Mouse (Mus musculus) intestine, embryonic 14.5 days (tissue): Measurements from ENCODE around the gene Wwc1. TPM values are rescaled to one million over a fixed set of nuclear protein-coding genes. Genes with fewer than 3 reads are reported as not detected.
A peak's percentile ranks its signal among the peaks of the same experiment; 100 is the strongest.

Source experiments
- ATAC-seq: fragments of 200-750 bp; cut with Nextera tagmentation; replicated peaks from 2 replicates; pipeline ENCODE4 v1.8.0; 2017; ENCODE audit warnings: low read depth, moderate number of reproducible peaks, moderate TSS enrichment, moderate library complexity; ENCODE audit not compliant: low FRiP score, low TSS enrichment
- DNase-seq: peaks from one replicate; pipeline ENCODE4 v3.0.0-alpha.2; 2018; ENCODE audit warnings: low spot score
- H3K27ac ChIP-seq: fragments of 300-500 bp; sonication (generic); 2 replicates; pipeline ENCODE4 v1.5.1; 2014; ENCODE audit warnings: low read depth, mild to moderate bottlenecking, control low read depth
- H3K27me3 ChIP-seq: fragments of 300-500 bp; sonication (generic); replicated peaks from 2 replicates; pipeline ENCODE4 v1.6.1; 2014; ENCODE audit warnings: low read length, control low read depth; ENCODE audit not compliant: control insufficient read depth, insufficient read depth
- H3K36me3 ChIP-seq: fragments of 300-500 bp; sonication (generic); 2 replicates; pipeline ENCODE4 v1.6.1; 2014; ENCODE audit warnings: low read length, control low read depth; ENCODE audit not compliant: control insufficient read depth, insufficient read depth
- H3K4me1 ChIP-seq: fragments of 300-500 bp; sonication (generic); replicated peaks from 2 replicates; pipeline ENCODE4 v1.6.1; 2014; ENCODE audit warnings: low read length, control low read depth, mixed read lengths; ENCODE audit not compliant: control insufficient read depth, insufficient read depth
- H3K4me2 ChIP-seq: fragments of 300-500 bp; sonication (generic); 2 replicates; pipeline ENCODE4 v1.6.1; 2014; ENCODE audit warnings: low read length
- H3K4me3 ChIP-seq: fragments of 300-500 bp; sonication (generic); 2 replicates; pipeline ENCODE4 v1.5.1; 2014; ENCODE audit warnings: low read depth, low read length, control low read depth, mixed read lengths
- H3K9ac ChIP-seq: fragments of 300-500 bp; sonication (generic); 2 replicates; pipeline ENCODE4 v1.6.1; 2014; ENCODE audit warnings: mild to moderate bottlenecking, low read length
- H3K9me3 ChIP-seq: fragments of 300-500 bp; sonication (generic); 2 replicates; pipeline ENCODE4 v1.6.1; 2016; ENCODE audit warnings: low read length, control low read depth; ENCODE audit not compliant: control insufficient read depth
- WGBS: fragments of 180-500 bp; shearing (Covaris S2); extraction: QIAGEN DNeasy Blood & Tissue Kit; methylation state at CpG from one replicate; pipeline ENCODE4 v1.1.7; 2014; 5-methylcytosine and 5-hydroxymethylcytosine counted together
- polyA plus RNA-seq: library from polyadenylated mRNA; unstranded; fragments of >200 nt; fragmentation: Nextera tagmentation; extraction: Ambion mirVana; gene quantifications from 2 replicates; pipeline ENCODE4 v1.2.1, GENCODE M21; 2014

The Wwc1 gene
- 9.3 and 12.4 TPM in 2 replicates for polyA plus RNA-seq

DNA sequence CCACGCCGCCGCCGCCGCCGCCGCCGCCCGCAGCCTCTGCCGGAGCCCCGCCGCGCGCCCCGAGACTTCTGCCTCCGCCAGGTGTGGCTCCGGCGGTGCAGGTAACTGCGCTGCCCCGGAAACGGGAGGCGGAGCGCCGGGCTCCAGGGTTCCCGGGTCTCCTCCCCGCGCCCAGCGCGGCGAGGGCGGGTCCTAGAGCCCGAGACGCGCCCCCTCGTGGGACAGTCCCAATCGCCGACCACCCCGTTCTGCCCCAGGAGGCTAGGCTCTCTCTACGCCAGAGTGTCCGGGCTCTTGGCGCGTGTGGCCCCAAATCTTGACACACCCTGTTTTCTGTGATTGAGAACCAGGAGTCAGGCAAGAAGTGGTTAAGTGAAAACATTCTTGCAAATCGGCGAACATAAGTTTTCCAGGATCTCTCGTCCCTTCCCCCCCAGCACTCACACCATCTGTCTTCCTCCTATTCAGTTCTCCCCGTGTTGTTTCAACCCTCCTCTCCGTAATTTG is at the start of gene Wwc1:
TSS of gene Wwc1 (minus strand) at position 117 of the 507 bp plus-strand sequence.
- peak within 1 kb of the TSS; percentile 69 for H3K4me3 ChIP-seq
- peak within 1 kb of the TSS; percentile 89 for H3K4me2 ChIP-seq
- ATAC-seq (peak; percentile 80), DNase-seq (peak; percentile 91)
- H3K27ac ChIP-seq, result no peak within 1 kb of the TSS
- no peaks in the 10 kb centered on the region for H3K36me3 ChIP-seq
- WGBS, result under 1% methylated on average over 43 of the region's 47 CpGs
- peaks cover 7% of the 10 kb centered on the region; the same call in 1 of the 2 replicates for H3K4me1 ChIP-seq
- H3K27me3 ChIP-seq, result peaks cover 23% of the 10 kb centered on the region
- peak within 1 kb of the TSS; percentile 66 for H3K9ac ChIP-seq
- H3K9me3 ChIP-seq, result no peaks in the 10 kb centered on the region

DNA sequence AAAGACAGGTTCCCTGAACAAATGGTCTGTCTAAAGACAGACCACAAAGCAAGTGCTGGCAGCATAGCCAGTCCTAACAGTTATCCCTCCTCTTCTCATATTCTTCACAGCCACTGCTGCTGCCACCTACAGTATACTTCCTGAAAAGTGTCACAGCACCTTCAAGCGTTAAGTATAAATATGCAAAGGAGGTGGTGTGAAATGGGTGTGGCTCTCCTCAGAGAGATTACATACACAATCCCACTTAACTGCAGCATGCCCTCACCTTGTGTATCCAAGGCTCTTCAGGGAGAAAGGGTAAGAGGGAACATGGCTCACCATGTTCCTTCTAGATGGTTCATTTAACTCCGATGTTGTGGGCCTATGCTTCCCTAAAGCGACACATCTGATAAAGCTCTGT is 39.7 kb upstream of the Wwc1 start:
- Histone ChIP-seq H3K9ac (no peak overlapping the region), H3K9me3 (no peaks in the 10 kb centered on the region), H3K4me1 (no peaks in the 10 kb centered on the region), H3K4me2 (no peak overlapping the region), H3K4me3 (no peak overlapping the region), H3K27ac (no peak overlapping the region), H3K36me3 (no peaks in the 10 kb centered on the region), H3K27me3 (no peaks in the 10 kb centered on the region)
- ATAC-seq (no peak), DNase-seq (no peak)
- WGBS, result 63% methylated on average over 3 of the region's 3 CpGs

- DNase-seq, result no peak
- no peak overlapping the region for H3K9ac ChIP-seq
- H3K4me3 ChIP-seq, result no peak overlapping the region
- H3K9me3 ChIP-seq, result no peaks in the 10 kb centered on the region
- H3K27me3 ChIP-seq, result no peaks in the 10 kb centered on the region
- no peaks in the 10 kb centered on the region for H3K4me1 ChIP-seq
- no peak for ATAC-seq
- H3K36me3 ChIP-seq, result no peaks in the 10 kb centered on the region
- no peak overlapping the region for H3K27ac ChIP-seq
- 52% methylated on average over 4 of the region's 4 CpGs for WGBS
- no peak overlapping the region for H3K4me2 ChIP-seq
These were observed 32.9 kb upstream of the Wwc1 start for GRCm38 (mm10) chr11:36013179-36013578.

DNA sequence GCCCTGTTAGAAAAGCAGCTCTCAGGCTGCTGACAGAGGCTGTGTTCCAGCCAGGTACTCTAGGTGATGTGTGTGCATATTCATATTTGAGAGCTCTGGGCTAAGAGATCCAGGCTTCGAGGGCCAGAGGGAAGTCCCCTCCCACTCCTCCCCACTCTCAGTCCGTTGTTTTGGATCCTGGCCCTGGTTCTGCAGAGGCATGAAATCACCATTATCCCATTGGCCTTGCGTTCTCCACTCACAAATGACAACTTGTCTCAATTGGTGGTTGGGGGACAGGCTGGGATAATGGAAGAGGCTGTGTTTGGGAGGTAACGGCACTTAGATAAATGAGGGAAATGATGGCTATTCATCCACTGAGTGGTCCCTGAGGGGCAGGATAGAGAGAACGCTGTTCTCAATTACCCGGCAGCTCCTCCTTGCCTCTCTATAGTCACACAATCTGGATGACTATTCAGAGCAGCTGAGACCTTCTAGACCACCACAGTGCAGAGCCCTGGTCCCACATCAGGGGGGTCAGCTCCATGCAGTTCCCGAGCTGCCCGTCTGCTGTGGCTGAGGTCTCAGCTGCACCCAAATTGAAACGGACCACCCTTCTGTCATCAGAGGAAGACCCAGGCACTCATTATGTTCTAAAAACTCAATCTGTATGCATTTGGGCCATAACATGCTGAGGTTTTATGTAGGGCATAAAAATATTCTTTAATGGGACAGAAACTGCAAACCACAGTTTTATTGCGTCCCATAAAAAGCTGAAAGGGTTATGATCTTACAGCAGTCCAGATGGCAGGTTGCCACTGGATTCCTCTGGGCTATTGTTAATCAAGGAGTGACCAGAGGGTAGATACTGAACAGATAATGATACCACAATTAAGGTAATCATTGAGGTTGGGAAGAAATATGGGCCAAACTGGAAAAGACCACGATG is 29.2 kb upstream of the Wwc1 start:
- ATAC-seq (no peak), DNase-seq (no peak)
- Histone ChIP-seq H3K27me3 (no peaks in the 10 kb centered on the region), H3K27ac (no peak overlapping the region), H3K9me3 (no peaks in the 10 kb centered on the region), H3K4me2 (no peak overlapping the region), H3K36me3 (no peaks in the 10 kb centered on the region), H3K4me3 (no peak overlapping the region), H3K9ac (no peak overlapping the region), H3K4me1 (no peaks in the 10 kb centered on the region)
- WGBS, result 68% methylated on average over 11 of the region's 11 CpGs

DNA sequence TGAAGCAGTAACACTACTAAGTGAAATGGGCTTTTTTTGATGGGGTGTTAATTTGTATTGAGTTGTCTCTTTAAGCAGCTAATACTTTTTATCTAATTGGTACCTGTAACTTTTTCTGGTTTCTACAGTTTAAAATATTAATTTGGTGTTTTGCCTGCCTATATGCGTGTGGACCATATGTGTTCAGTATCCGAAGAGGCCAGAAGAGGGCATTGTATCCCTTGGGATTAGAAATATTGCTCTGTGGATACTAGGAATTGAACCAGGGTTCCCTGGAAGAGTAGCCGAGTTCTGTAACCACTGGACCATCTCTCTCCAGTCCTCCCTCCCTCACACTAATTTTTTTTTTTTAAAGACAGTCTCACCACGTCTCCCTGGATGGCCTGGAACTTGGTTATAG is 22.6 kb upstream of the Wwc1 start:
- Histone ChIP-seq H3K27ac (no peak overlapping the region), H3K4me3 (no peak overlapping the region), H3K4me2 (no peak overlapping the region), H3K36me3 (no peaks in the 10 kb centered on the region), H3K9ac (no peak overlapping the region), H3K4me1 (no peaks in the 10 kb centered on the region), H3K9me3 (no peaks in the 10 kb centered on the region), H3K27me3 (peaks cover 7% of the 10 kb centered on the region; the same call in 1 of the 2 replicates)
- ATAC-seq, result no peak
- DNase-seq, result no peak
- WGBS, result 45% methylated on average over 4 of the region's 4 CpGs

GRCm38 (mm10) chr11:36001282-36001970 is 21.1 kb upstream of the Wwc1 start:
- no peak overlapping the region for H3K27ac ChIP-seq
- peak overlapping the region; percentile 51 for H3K4me2 ChIP-seq
- H3K4me3 ChIP-seq, result peak overlapping the region; percentile 19; the same call in 1 of the 2 replicates
- H3K27me3 ChIP-seq, result peaks cover 7% of the 10 kb centered on the region; the same call in 1 of the 2 replicates
- H3K9me3 ChIP-seq, result no peaks in the 10 kb centered on the region
- H3K9ac ChIP-seq, result no peak overlapping the region
- H3K36me3 ChIP-seq, result no peaks in the 10 kb centered on the region
- DNase-seq, result peak; percentile 97
- peak; percentile 83 for ATAC-seq
- H3K4me1 ChIP-seq, result no peaks in the 10 kb centered on the region
- WGBS, result 7% methylated on average over 28 of the region's 28 CpGs

- Histone ChIP-seq H3K9me3 (peaks cover 2% of the 10 kb centered on the region; the same call in 1 of the 2 replicates), H3K27me3 (peaks cover 7% of the 10 kb centered on the region; the same call in 1 of the 2 replicates), H3K36me3 (no peaks in the 10 kb centered on the region), H3K4me3 (peak overlapping the region; percentile 19; the same call in 1 of the 2 replicates), H3K4me2 (peak overlapping the region; percentile 51), H3K27ac (no peak overlapping the region), H3K9ac (no peak overlapping the region), H3K4me1 (no peaks in the 10 kb centered on the region)
- 6% methylated on average over 10 of the region's 10 CpGs for WGBS
- DNase-seq, result no peak
- ATAC-seq, result peak; percentile 34
These were observed 20.4 kb upstream of the Wwc1 start for GRCm38 (mm10) chr11:36000585-36001281.

DNA sequence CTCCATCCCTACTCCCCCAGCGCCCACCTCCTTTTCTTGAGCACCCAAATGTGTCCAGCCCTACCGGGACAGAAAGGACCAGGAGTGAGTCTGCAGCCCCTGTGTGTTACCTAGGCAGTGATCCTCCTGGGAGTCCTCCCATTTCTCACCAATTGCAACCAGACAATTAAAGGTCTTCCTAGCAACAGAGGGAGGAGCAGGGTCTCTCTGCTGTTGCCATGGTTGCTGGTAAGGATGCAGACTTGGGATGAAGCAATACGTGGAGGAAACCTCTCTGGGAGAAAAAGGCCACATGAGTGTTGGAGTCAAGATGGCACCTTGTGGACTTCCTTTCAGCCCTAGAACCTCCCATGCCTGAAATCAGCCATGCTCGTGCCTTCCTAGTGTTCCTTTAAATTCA is 19.7 kb upstream of the Wwc1 start:
- 28% methylated on average over 4 of the region's 4 CpGs for WGBS
- Histone ChIP-seq H3K9me3 (peaks cover 5% of the 10 kb centered on the region; the same call in 1 of the 2 replicates), H3K36me3 (no peaks in the 10 kb centered on the region), H3K4me2 (no peak overlapping the region), H3K9ac (no peak overlapping the region), H3K27ac (no peak overlapping the region), H3K4me3 (no peak overlapping the region), H3K27me3 (peaks cover 7% of the 10 kb centered on the region; the same call in 1 of the 2 replicates), H3K4me1 (no peaks in the 10 kb centered on the region)
- ATAC-seq, result no peak
- DNase-seq, result no peak
